Mouse (Mus musculus) midbrain, postnatal 0 days (tissue): ENCODE data around the gene Trim33. TPM values are rescaled to one million over a fixed set of nuclear protein-coding genes. Genes with fewer than 3 reads are reported as not detected.

ENCODE experiments used
- ATAC-seq: fragments of 200-750 bp; cut with Nextera tagmentation; 2 replicates; pipeline ENCODE4 v1.8.0; 2017; ENCODE audit warnings: moderate number of reproducible peaks, mild to moderate bottlenecking, moderate TSS enrichment, moderate library complexity; ENCODE audit not compliant: low FRiP score
- DNase-seq: peaks from one replicate; pipeline ENCODE4 v3.0.0-alpha.2; 2015; ENCODE audit warnings: low spot score
- H3K27ac ChIP-seq: fragments of 300-500 bp; sonication (generic); 2 replicates; pipeline ENCODE4 v1.5.1; 2014; ENCODE audit warnings: low read depth, mild to moderate bottlenecking, low read length, mixed read lengths
- H3K27me3 ChIP-seq: fragments of 300-500 bp; sonication (generic); 2 replicates; pipeline ENCODE4 v1.6.1; 2014; ENCODE audit warnings: low read length, control low read depth, mixed read lengths; ENCODE audit not compliant: insufficient read depth
- H3K36me3 ChIP-seq: fragments of 300-500 bp; sonication (generic); 2 replicates; pipeline ENCODE4 v1.6.1; 2014; ENCODE audit warnings: low read length, control low read depth, mixed read lengths; ENCODE audit not compliant: insufficient read depth
- H3K4me1 ChIP-seq: fragments of 300-500 bp; sonication (generic); 2 replicates; pipeline ENCODE4 v1.6.1; 2014; ENCODE audit warnings: mild to moderate bottlenecking, control low read depth, antibody characterized with exemption, low read length, mixed read lengths; ENCODE audit not compliant: insufficient read depth
- H3K4me2 ChIP-seq: fragments of 300-500 bp; sonication (generic); 2 replicates; pipeline ENCODE4 v1.6.1; 2014; ENCODE audit warnings: low read depth, mild to moderate bottlenecking, low read length, mixed read lengths; ENCODE audit not compliant: poor library complexity, severe bottlenecking
- H3K4me3 ChIP-seq: fragments of 300-500 bp; sonication (generic); 2 replicates; pipeline ENCODE4 v1.5.1; 2014; ENCODE audit warnings: low read depth, mild to moderate bottlenecking, low read length, moderate library complexity
- H3K9ac ChIP-seq: fragments of 300-500 bp; sonication (generic); replicated peaks from 2 replicates; pipeline ENCODE4 v1.6.1; 2014; ENCODE audit warnings: mild to moderate bottlenecking, low read length, moderate library complexity, mixed read lengths; ENCODE audit not compliant: poor library complexity, severe bottlenecking
- H3K9me3 ChIP-seq: fragments of 300-500 bp; sonication (generic); 2 replicates; pipeline ENCODE4 v1.6.1; 2016; ENCODE audit warnings: low read length, control low read depth
- CTCF ChIP-seq: IDR thresholded peaks from 2 replicates; pipeline ENCODE4 v1.5.1; 2016; ENCODE audit warnings: antibody characterized with exemption, mild to moderate bottlenecking
- WGBS: fragments of 180-500 bp; shearing (Covaris S2); extraction: QIAGEN DNeasy Blood & Tissue Kit; methylation state at CpG from one replicate; pipeline ENCODE4 v1.1.7; 2014; 5-methylcytosine and 5-hydroxymethylcytosine counted together
- polyA plus RNA-seq: library from polyadenylated mRNA; unstranded; fragments of >200 nt; fragmentation: Nextera tagmentation; extraction: Ambion mirVana; gene quantifications from 2 replicates; pipeline ENCODE4 v1.2.1, GENCODE M21; 2015
- total RNA-seq: library from RNA; depleted of rRNA; stranded (reverse); fragments of >200 nt; gene quantifications from 2 replicates; pipeline ENCODE4 v1.2.3, GENCODE M21; 2014; rRNA removed

Trim33 gene
- total and polyA plus RNA-seq, 2 experiments from 2014 or later, result 20.9 to 64.3 TPM

- no peaks in the 10 kb centered on the region for H3K9me3 ChIP-seq
- H3K27ac ChIP-seq, result no peak overlapping the region
- DNase-seq (no peak), ATAC-seq (no peak)
- no peak overlapping the region for H3K9ac ChIP-seq
- no peak overlapping the region for H3K4me2 ChIP-seq
- no peaks in the 10 kb centered on the region for H3K27me3 ChIP-seq
- no peak for TF ChIP-seq CTCF
- WGBS, result 87% methylated on average over 11 of the region's 11 CpGs
- no peaks in the 10 kb centered on the region for H3K36me3 ChIP-seq
- peaks cover 8% of the 10 kb centered on the region for H3K4me1 ChIP-seq
- no peak overlapping the region for H3K4me3 ChIP-seq
These were observed 127.0 kb downstream of the Trim33 start for GRCm38 (mm10) chr3:103405871-103406765.

Other genes with a start within 250 kb of the Trim33 start
- 51.3 and 60.3 TPM in 2 replicates for gene Nras, start 221.0 kb upstream of the Trim33 start, total RNA-seq
- gene Nras, start 221.0 kb upstream of the Trim33 start, polyA plus RNA-seq, result 60.3 and 67.9 TPM in 2 replicates
- gene Ampd1, start 205.3 kb upstream of the Trim33 start, total RNA-seq, result not detected in 2 replicates
- gene Ampd1, start 205.3 kb upstream of the Trim33 start, polyA plus RNA-seq, result not detected in 2 replicates
- gene Dennd2c, start 176.7 kb upstream of the Trim33 start, total RNA-seq, result 0.85 and 1.7 TPM in 2 replicates
- gene Dennd2c, start 176.7 kb upstream of the Trim33 start, polyA plus RNA-seq, result 0.63 and 0.88 TPM in 2 replicates
- gene Bcas2, start 107.6 kb upstream of the Trim33 start, total RNA-seq, result 90.7 and 103 TPM in 2 replicates
- gene Bcas2, start 107.6 kb upstream of the Trim33 start, polyA plus RNA-seq, result 220 and 234 TPM in 2 replicates